Mouse (Mus musculus): Measurements from ENCODE around the gene Kcnq5. TPM values are rescaled to one million over a fixed set of nuclear protein-coding genes. Genes with fewer than 3 reads are reported as not detected.

Gene Kcnq5
- polyA plus RNA-seq, 1 experiment: 1.8 TPM

GRCm38 (mm10) chr1:21960421-21961250 is 1.1 kb downstream of the Kcnq5 start:
- Histone ChIP-seq H3K27me3 (ENCODE audit: control insufficient read depth, insufficient read depth, low read length) (peaks cover 2% of the 10 kb centered on the region; the same call in 1 of the 2 replicates), H3K27ac (ENCODE audit: insufficient read depth, low read length) (no peak overlapping the region), H3K4me3 (replicated peaks; ENCODE audit: insufficient read depth, low read depth, low read length) (peak overlapping the region; percentile 20), H3K4me1 (ENCODE audit: control insufficient read depth, insufficient read depth, low read length) (no peaks in the 10 kb centered on the region)
- TF ChIP-seq CTCF (IDR thresholded peaks at IDR 0.05; ENCODE audit: borderline replicate concordance, insufficient read depth, low read depth, low read length) (no peak), POLR2A (IDR thresholded peaks at IDR 0.05; ENCODE audit: borderline replicate concordance, insufficient read depth, low read length) (no peak)
- peak in 1 of 2 experiments; percentile 29 for DNase-seq
- WGBS: 1% methylated on average over 48 of the region's 48 CpGs

- TF ChIP-seq POLR2A (IDR thresholded peaks at IDR 0.05; ENCODE audit: borderline replicate concordance, insufficient read depth, low read length) (no peak), CTCF (IDR thresholded peaks at IDR 0.05; ENCODE audit: borderline replicate concordance, insufficient read depth, low read depth, low read length) (no peak)
- H3K27me3 ChIP-seq (ENCODE audit: control insufficient read depth, insufficient read depth, low read length): peaks cover 2% of the 10 kb centered on the region; the same call in 1 of the 2 replicates
- no peaks in the 10 kb centered on the region for H3K4me1 ChIP-seq (ENCODE audit: control insufficient read depth, insufficient read depth, low read length)
- no peak overlapping the region for H3K4me3 ChIP-seq (replicated peaks; ENCODE audit: insufficient read depth, low read depth, low read length)
- 38% methylated on average over 8 of the region's 8 CpGs for WGBS
- DNase-seq: no peak
- no peak overlapping the region for H3K27ac ChIP-seq (ENCODE audit: insufficient read depth, low read length)
These were observed 2.0 kb downstream of the Kcnq5 start for GRCm38 (mm10) chr1:21959648-21960285.

GRCm38 (mm10) chr1:21958013-21958412 is 3.7 kb downstream of the Kcnq5 start:
- no peak for DNase-seq
- Histone ChIP-seq H3K27ac (ENCODE audit: insufficient read depth, low read length) (no peak overlapping the region), H3K4me1 (ENCODE audit: control insufficient read depth, insufficient read depth, low read length) (no peaks in the 10 kb centered on the region), H3K27me3 (ENCODE audit: control insufficient read depth, insufficient read depth, low read length) (peaks cover 2% of the 10 kb centered on the region; the same call in 1 of the 2 replicates), H3K4me3 (replicated peaks; ENCODE audit: insufficient read depth, low read depth, low read length) (no peak overlapping the region)
- 65% methylated on average over 4 of the region's 4 CpGs for WGBS
- no peak for TF ChIP-seq CTCF (IDR thresholded peaks at IDR 0.05; ENCODE audit: borderline replicate concordance, insufficient read depth, low read depth, low read length)

DNA sequence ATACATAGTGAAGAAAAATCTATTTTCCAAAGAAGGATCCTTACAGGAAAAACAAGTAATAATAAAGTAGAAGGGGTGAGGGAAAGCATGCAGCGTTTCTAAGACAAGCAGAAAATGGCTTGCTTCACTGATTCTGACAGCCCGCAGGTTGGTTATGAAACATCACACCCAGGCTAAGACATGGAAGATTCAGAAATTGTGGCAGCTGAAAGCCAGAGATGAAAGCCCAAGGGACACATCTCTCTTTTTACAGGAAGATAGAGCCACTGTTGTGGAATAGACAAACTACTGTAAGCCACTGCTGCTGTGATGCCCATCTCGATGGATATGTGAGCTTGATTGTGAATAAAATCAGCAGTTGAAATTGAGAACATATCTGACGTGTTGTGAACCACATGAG is 20.9 kb downstream of the Kcnq5 start:
- WGBS: 48% methylated on average over 4 of the region's 4 CpGs
- Histone ChIP-seq H3K27me3 (ENCODE audit: control insufficient read depth, insufficient read depth, low read length) (no peaks in the 10 kb centered on the region), H3K27ac (ENCODE audit: insufficient read depth, low read length) (no peak overlapping the region), H3K4me3 (replicated peaks; ENCODE audit: insufficient read depth, low read depth, low read length) (no peak overlapping the region), H3K4me1 (ENCODE audit: control insufficient read depth, insufficient read depth, low read length) (no peaks in the 10 kb centered on the region)
- DNase-seq: no peak
- TF ChIP-seq CTCF (IDR thresholded peaks at IDR 0.05; ENCODE audit: borderline replicate concordance, insufficient read depth, low read depth, low read length) (no peak), POLR2A (IDR thresholded peaks at IDR 0.05; ENCODE audit: borderline replicate concordance, insufficient read depth, low read length) (no peak)

GRCm38 (mm10) chr1:21927182-21927581 is 34.6 kb downstream of the Kcnq5 start:
- no peak for TF ChIP-seq POLR2A (IDR thresholded peaks at IDR 0.05; ENCODE audit: borderline replicate concordance, insufficient read depth, low read length)
- TF ChIP-seq CTCF (IDR thresholded peaks at IDR 0.05; ENCODE audit: borderline replicate concordance, insufficient read depth, low read depth, low read length): no peak
- Histone ChIP-seq H3K4me3 (replicated peaks; ENCODE audit: insufficient read depth, low read depth, low read length) (no peak overlapping the region), H3K27me3 (ENCODE audit: control insufficient read depth, insufficient read depth, low read length) (no peaks in the 10 kb centered on the region), H3K4me1 (ENCODE audit: control insufficient read depth, insufficient read depth, low read length) (no peaks in the 10 kb centered on the region), H3K27ac (ENCODE audit: insufficient read depth, low read length) (no peak overlapping the region)
- DNase-seq: no peak
- WGBS: 97% methylated on average over 4 of the region's 4 CpGs

- TF ChIP-seq POLR2A (IDR thresholded peaks at IDR 0.05; ENCODE audit: borderline replicate concordance, insufficient read depth, low read length) (no peak), CTCF (IDR thresholded peaks at IDR 0.05; ENCODE audit: borderline replicate concordance, insufficient read depth, low read depth, low read length) (no peak)
- WGBS: 55% methylated on average over 1 of the region's 1 CpGs
- H3K27me3 ChIP-seq (ENCODE audit: control insufficient read depth, insufficient read depth, low read length): no peaks in the 10 kb centered on the region
- H3K4me1 ChIP-seq (ENCODE audit: control insufficient read depth, insufficient read depth, low read length): no peaks in the 10 kb centered on the region
- no peak overlapping the region for H3K4me3 ChIP-seq (replicated peaks; ENCODE audit: insufficient read depth, low read depth, low read length)
- no peak overlapping the region for H3K27ac ChIP-seq (ENCODE audit: insufficient read depth, low read length)
- DNase-seq: no peak
These were observed 38.5 kb downstream of the Kcnq5 start for GRCm38 (mm10) chr1:21923293-21923642.

GRCm38 (mm10) chr1:21922578-21923292 is 39.0 kb downstream of the Kcnq5 start:
- no peak for DNase-seq
- Histone ChIP-seq H3K27me3 (ENCODE audit: control insufficient read depth, insufficient read depth, low read length) (no peaks in the 10 kb centered on the region), H3K27ac (ENCODE audit: insufficient read depth, low read length) (no peak overlapping the region), H3K4me1 (ENCODE audit: control insufficient read depth, insufficient read depth, low read length) (no peaks in the 10 kb centered on the region), H3K4me3 (replicated peaks; ENCODE audit: insufficient read depth, low read depth, low read length) (no peak overlapping the region)
- 62% methylated on average over 8 of the region's 8 CpGs for WGBS
- no peak for TF ChIP-seq POLR2A (IDR thresholded peaks at IDR 0.05; ENCODE audit: borderline replicate concordance, insufficient read depth, low read length)
- no peak for TF ChIP-seq CTCF (IDR thresholded peaks at IDR 0.05; ENCODE audit: borderline replicate concordance, insufficient read depth, low read depth, low read length)
